Mouse (Mus musculus): Measurements from ENCODE around the gene Bag5. TPM values are rescaled to one million over a fixed set of nuclear protein-coding genes. Genes with fewer than 3 reads are reported as not detected.

Gene Bag5
- polyA plus RNA-seq, 1 experiment from 2014 or later, result 42.9 TPM

- peaks cover 56% of the 10 kb centered on the region for H3K4me1 ChIP-seq (ENCODE audit: control insufficient read depth, insufficient read depth, low read length)
- no peaks in the 10 kb centered on the region for H3K27me3 ChIP-seq (ENCODE audit: control insufficient read depth, insufficient read depth, low read length)
- WGBS, result 11% methylated on average over 14 of the region's 14 CpGs
- peak; percentile 88 for ATAC-seq (replicated peaks; ENCODE audit: extremely low read depth, insufficient read depth, low FRiP score)
- peak overlapping the region; percentile 32; the same call in 1 of the 2 replicates for H3K4me2 ChIP-seq (ENCODE audit: low read depth, low read length)
- no peaks in the 10 kb centered on the region for H3K36me3 ChIP-seq (ENCODE audit: control insufficient read depth, insufficient read depth)
- H3K9ac ChIP-seq (ENCODE audit: low read length), result peak overlapping the region; percentile 61
- H3K9me3 ChIP-seq (replicated peaks; ENCODE audit: control insufficient read depth, low read length), result no peaks in the 10 kb centered on the region
- H3K4me3 ChIP-seq (ENCODE audit: low read length), result no peak overlapping the region
- H3K27ac ChIP-seq (ENCODE audit: low read length), result peak overlapping the region; percentile 98
Observed at GRCm38 (mm10) chr12:111687350-111688068, 25.5 kb downstream of the Bag5 start.

GRCm38 (mm10) chr12:111686390-111686789 lies 26.7 kb downstream of the Bag5 start:
- peaks cover 57% of the 10 kb centered on the region for H3K4me1 ChIP-seq (ENCODE audit: control insufficient read depth, insufficient read depth, low read length)
- no peaks in the 10 kb centered on the region for H3K36me3 ChIP-seq (ENCODE audit: control insufficient read depth, insufficient read depth)
- H3K9ac ChIP-seq (ENCODE audit: low read length), result no peak overlapping the region
- no peaks in the 10 kb centered on the region for H3K27me3 ChIP-seq (ENCODE audit: control insufficient read depth, insufficient read depth, low read length)
- no peak overlapping the region for H3K4me2 ChIP-seq (ENCODE audit: low read depth, low read length)
- no peaks in the 10 kb centered on the region for H3K9me3 ChIP-seq (replicated peaks; ENCODE audit: control insufficient read depth, low read length)
- H3K27ac ChIP-seq (ENCODE audit: low read length), result peak overlapping the region; percentile 98
- ATAC-seq (replicated peaks; ENCODE audit: extremely low read depth, insufficient read depth, low FRiP score), result no peak
- WGBS, result 78% methylated on average over 4 of the region's 4 CpGs
- no peak overlapping the region for H3K4me3 ChIP-seq (ENCODE audit: low read length)

GRCm38 (mm10) chr12:111682806-111683205 lies 30.3 kb downstream of the Bag5 start:
- 0 out of 2 replicates have a peak, but pooled peaks cover 4% of the 10 kb centered on the region for H3K36me3 ChIP-seq (ENCODE audit: control insufficient read depth, insufficient read depth)
- no peaks in the 10 kb centered on the region for H3K9me3 ChIP-seq (replicated peaks; ENCODE audit: control insufficient read depth, low read length)
- 0 out of 2 replicates have a peak, but pooled peaks have one; percentile 24 for ATAC-seq (replicated peaks; ENCODE audit: extremely low read depth, insufficient read depth, low FRiP score)
- peak overlapping the region; percentile 94 for H3K27ac ChIP-seq (ENCODE audit: low read length)
- H3K4me1 ChIP-seq (ENCODE audit: control insufficient read depth, insufficient read depth, low read length), result peaks cover 44% of the 10 kb centered on the region
- H3K4me3 ChIP-seq (ENCODE audit: low read length), result no peak overlapping the region
- 39% methylated on average over 5 of the region's 5 CpGs for whole genome bisulfite sequencing
- H3K9ac ChIP-seq (ENCODE audit: low read length), result peak overlapping the region; percentile 11
- H3K4me2 ChIP-seq (ENCODE audit: low read depth, low read length), result no peak overlapping the region
- no peaks in the 10 kb centered on the region for H3K27me3 ChIP-seq (ENCODE audit: control insufficient read depth, insufficient read depth, low read length)

GRCm38 (mm10) chr12:111682003-111682402 lies 31.1 kb downstream of the Bag5 start:
- Histone ChIP-seq H3K27me3 (ENCODE audit: control insufficient read depth, insufficient read depth, low read length) (no peaks in the 10 kb centered on the region), H3K9me3 (replicated peaks; ENCODE audit: control insufficient read depth, low read length) (no peaks in the 10 kb centered on the region), H3K9ac (ENCODE audit: low read length) (peak overlapping the region; percentile 11; the same call in 1 of the 2 replicates), H3K27ac (ENCODE audit: low read length) (peak overlapping the region; percentile 94), H3K4me2 (ENCODE audit: low read depth, low read length) (no peak overlapping the region), H3K4me1 (ENCODE audit: control insufficient read depth, insufficient read depth, low read length) (peaks cover 43% of the 10 kb centered on the region), H3K4me3 (ENCODE audit: low read length) (no peak overlapping the region), H3K36me3 (ENCODE audit: control insufficient read depth, insufficient read depth) (0 out of 2 replicates have a peak, but pooled peaks cover 4% of the 10 kb centered on the region)
- ATAC-seq (replicated peaks; ENCODE audit: extremely low read depth, insufficient read depth, low FRiP score), result no peak
- WGBS, result 38% methylated on average over 5 of the region's 5 CpGs

- Histone ChIP-seq H3K27me3 (ENCODE audit: control insufficient read depth, insufficient read depth, low read length) (no peaks in the 10 kb centered on the region), H3K4me3 (ENCODE audit: low read length) (no peak overlapping the region), H3K36me3 (ENCODE audit: control insufficient read depth, insufficient read depth) (0 out of 2 replicates have a peak, but pooled peaks cover 4% of the 10 kb centered on the region), H3K9ac (ENCODE audit: low read length) (no peak overlapping the region; the same call in 1 of the 2 replicates), H3K4me2 (ENCODE audit: low read depth, low read length) (no peak overlapping the region), H3K4me1 (ENCODE audit: control insufficient read depth, insufficient read depth, low read length) (peaks cover 41% of the 10 kb centered on the region), H3K9me3 (replicated peaks; ENCODE audit: control insufficient read depth, low read length) (no peaks in the 10 kb centered on the region), H3K27ac (ENCODE audit: low read length) (peak overlapping the region; percentile 94)
- 69% methylated on average over 8 of the region's 8 CpGs for WGBS
- no peak for ATAC-seq (replicated peaks; ENCODE audit: extremely low read depth, insufficient read depth, low FRiP score)
Observed at GRCm38 (mm10) chr12:111681305-111681704, 31.8 kb downstream of the Bag5 start.

GRCm38 (mm10) chr12:111680661-111681060 lies 32.4 kb downstream of the Bag5 start:
- 89% methylated on average over 13 of the region's 13 CpGs for WGBS
- Histone ChIP-seq H3K9me3 (replicated peaks; ENCODE audit: control insufficient read depth, low read length) (no peaks in the 10 kb centered on the region), H3K9ac (ENCODE audit: low read length) (no peak overlapping the region), H3K4me3 (ENCODE audit: low read length) (no peak overlapping the region), H3K4me2 (ENCODE audit: low read depth, low read length) (no peak overlapping the region), H3K27ac (ENCODE audit: low read length) (no peak overlapping the region), H3K4me1 (ENCODE audit: control insufficient read depth, insufficient read depth, low read length) (peaks cover 39% of the 10 kb centered on the region), H3K36me3 (ENCODE audit: control insufficient read depth, insufficient read depth) (0 out of 2 replicates have a peak, but pooled peaks cover 4% of the 10 kb centered on the region), H3K27me3 (ENCODE audit: control insufficient read depth, insufficient read depth, low read length) (no peaks in the 10 kb centered on the region)
- no peak for ATAC-seq (replicated peaks; ENCODE audit: extremely low read depth, insufficient read depth, low FRiP score)

GRCm38 (mm10) chr12:111678997-111679396 lies 34.1 kb downstream of the Bag5 start:
- peak overlapping the region; percentile 97 for H3K4me2 ChIP-seq (ENCODE audit: low read depth, low read length)
- 36% methylated on average over 7 of the region's 7 CpGs for WGBS
- 0 out of 2 replicates have a peak, but pooled peaks cover 4% of the 10 kb centered on the region for H3K36me3 ChIP-seq (ENCODE audit: control insufficient read depth, insufficient read depth)
- H3K4me3 ChIP-seq (ENCODE audit: low read length), result peak overlapping the region; percentile 98
- H3K4me1 ChIP-seq (ENCODE audit: control insufficient read depth, insufficient read depth, low read length), result peaks cover 49% of the 10 kb centered on the region
- no peaks in the 10 kb centered on the region for H3K27me3 ChIP-seq (ENCODE audit: control insufficient read depth, insufficient read depth, low read length)
- no peaks in the 10 kb centered on the region for H3K9me3 ChIP-seq (replicated peaks; ENCODE audit: control insufficient read depth, low read length)
- H3K27ac ChIP-seq (ENCODE audit: low read length), result no peak overlapping the region
- peak overlapping the region; percentile 88 for H3K9ac ChIP-seq (ENCODE audit: low read length)
- ATAC-seq (replicated peaks; ENCODE audit: extremely low read depth, insufficient read depth, low FRiP score), result no peak

GRCm38 (mm10) chr12:111678670-111678933 lies 34.5 kb downstream of the Bag5 start:
- H3K9ac ChIP-seq (ENCODE audit: low read length), result peak overlapping the region; percentile 88
- peaks cover 50% of the 10 kb centered on the region for H3K4me1 ChIP-seq (ENCODE audit: control insufficient read depth, insufficient read depth, low read length)
- ATAC-seq (replicated peaks; ENCODE audit: extremely low read depth, insufficient read depth, low FRiP score), result no peak
- H3K27me3 ChIP-seq (ENCODE audit: control insufficient read depth, insufficient read depth, low read length), result no peaks in the 10 kb centered on the region; the same call in 1 of the 2 replicates
- peak overlapping the region; percentile 100 for H3K27ac ChIP-seq (ENCODE audit: low read length)
- peak overlapping the region; percentile 97 for H3K4me2 ChIP-seq (ENCODE audit: low read depth, low read length)
- WGBS, result 3% methylated on average over 13 of the region's 13 CpGs
- H3K36me3 ChIP-seq (ENCODE audit: control insufficient read depth, insufficient read depth), result 0 out of 2 replicates have a peak, but pooled peaks cover 4% of the 10 kb centered on the region
- no peaks in the 10 kb centered on the region for H3K9me3 ChIP-seq (replicated peaks; ENCODE audit: control insufficient read depth, low read length)
- peak overlapping the region; percentile 98 for H3K4me3 ChIP-seq (ENCODE audit: low read length)

- under 1% methylated on average over 51 of the region's 51 CpGs for WGBS
- no peaks in the 10 kb centered on the region for H3K9me3 ChIP-seq (replicated peaks; ENCODE audit: control insufficient read depth, low read length)
- peaks cover 50% of the 10 kb centered on the region for H3K4me1 ChIP-seq (ENCODE audit: control insufficient read depth, insufficient read depth, low read length)
- H3K9ac ChIP-seq (ENCODE audit: low read length), result peak within 1 kb of the TSS; percentile 88
- H3K4me2 ChIP-seq (ENCODE audit: low read depth, low read length), result peak within 1 kb of the TSS; percentile 97
- H3K27ac ChIP-seq (ENCODE audit: low read length), result peak within 1 kb of the TSS; percentile 100
- ATAC-seq (replicated peaks; ENCODE audit: extremely low read depth, insufficient read depth, low FRiP score), result peak; percentile 89
- H3K4me3 ChIP-seq (ENCODE audit: low read length), result peak within 1 kb of the TSS; percentile 98
- H3K27me3 ChIP-seq (ENCODE audit: control insufficient read depth, insufficient read depth, low read length), result no peaks in the 10 kb centered on the region; the same call in 1 of the 2 replicates
- H3K36me3 ChIP-seq (ENCODE audit: control insufficient read depth, insufficient read depth), result 0 out of 2 replicates have a peak, but pooled peaks cover 4% of the 10 kb centered on the region
Observed at GRCm38 (mm10) chr12:111677882-111678669, 35.0 kb downstream of the Bag5 start, which contains the start of gene Trmt61a. Trmt61a (plus strand) TSS chr12:111678105.

Data from heart, embryonic 16.5 days (tissue).